Mouse (Mus musculus) bone marrow, adult 2 months (tissue): ENCODE measurements around the gene Podxl. TPM values are rescaled to one million over a fixed set of nuclear protein-coding genes. Genes with fewer than 3 reads are reported as not detected.

Source experiments
- H3K27ac ChIP-seq: fragments of 200-500 bp; 2 replicates; pipeline ENCODE4 v1.5.1; 2012; ENCODE audit warnings: low read depth, mild to moderate bottlenecking, control low read depth, inconsistent platforms, low read length; ENCODE audit not compliant: control insufficient read depth, poor library complexity, insufficient read depth
- H3K4me1 ChIP-seq: fragments of 200-500 bp; 2 replicates; pipeline ENCODE4 v1.6.1; 2011; ENCODE audit warnings: low read length; ENCODE audit not compliant: control insufficient read depth, insufficient read depth
- H3K4me3 ChIP-seq: fragments of 200-500 bp; replicated peaks from 2 replicates; pipeline ENCODE3; 2011; ENCODE audit warnings: mild to moderate bottlenecking, low read depth, low read length, control low read depth; ENCODE audit not compliant: control insufficient read depth
- CTCF ChIP-seq: fragments of 200-500 bp; IDR thresholded peaks from 2 replicates; pipeline ENCODE4 v1.5.1; 2011; ENCODE audit warnings: low read length, control low read depth; ENCODE audit not compliant: control insufficient read depth, insufficient read depth
- POLR2A ChIP-seq: fragments of 200-500 bp; IDR thresholded peaks from 2 replicates; pipeline ENCODE4 v1.6.1; 2011; ENCODE audit warnings: low read depth, mild to moderate bottlenecking, control low read depth, low read length, borderline replicate concordance; ENCODE audit not compliant: control insufficient read depth
- WGBS: fragments of 180-500 bp; shearing (Covaris S2); methylation state at CpG from one replicate; pipeline ENCODE4 v1.1.7; 2018; 5-methylcytosine and 5-hydroxymethylcytosine counted together
- polyA plus RNA-seq: library from polyadenylated mRNA; stranded (reverse); fragments of >200 nt; gene quantifications from 2 replicates; pipeline ENCODE4 v1.2.4, GENCODE M21; 2011; ENCODE audit warnings: low replicate concordance; ENCODE audit not compliant: missing spikeins, insufficient read depth, insufficient read length

Podxl gene
- polyA plus RNA-seq, 1 experiment, result 1.4 TPM

DNA sequence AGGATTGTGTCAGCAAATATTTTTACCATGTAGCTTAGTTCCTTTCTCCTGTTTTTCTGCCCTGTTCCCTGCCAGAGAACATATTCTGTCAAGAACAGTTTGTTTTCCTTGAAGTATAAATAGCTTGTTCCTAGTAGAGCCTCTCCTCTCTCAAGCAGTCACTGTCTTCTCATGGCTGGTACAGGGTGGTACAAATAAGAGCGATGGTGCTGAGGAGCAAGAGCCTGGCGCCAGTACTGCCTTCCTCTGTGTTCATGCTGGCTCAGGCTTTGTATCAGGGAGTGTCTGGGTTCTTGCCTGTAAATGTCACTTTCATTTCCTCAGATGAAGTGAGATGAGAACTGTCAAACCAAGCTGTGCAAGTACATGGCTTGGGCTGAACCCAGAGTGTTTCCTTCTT lies 61.2 kb downstream of the Podxl start:
- H3K4me3 ChIP-seq, result no peak overlapping the region
- TF ChIP-seq CTCF (no peak), POLR2A (no peak)
- H3K4me1 ChIP-seq, result no peaks in the 10 kb centered on the region
- WGBS, result 97% methylated on average over 2 of the region's 2 CpGs
- H3K27ac ChIP-seq, result no peak overlapping the region

DNA sequence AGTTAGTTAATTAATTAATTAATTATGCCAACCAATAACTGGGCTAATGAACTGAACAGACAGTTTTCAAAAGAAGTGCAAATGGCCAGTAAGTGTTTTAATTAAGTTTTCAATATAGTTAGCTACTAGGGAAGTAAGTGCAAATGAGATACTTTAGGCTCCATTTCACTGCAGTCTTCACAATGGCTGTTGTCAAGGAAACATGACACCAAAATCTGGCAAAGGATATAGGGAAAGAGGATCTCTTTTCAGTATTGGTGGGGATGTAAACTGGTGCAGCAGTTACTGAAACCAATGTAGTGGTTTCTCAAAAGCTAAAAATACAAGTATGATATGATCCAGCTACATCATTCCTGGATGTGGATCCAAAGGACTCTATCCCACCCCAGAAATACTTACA lies 63.1 kb downstream of the Podxl start:
- Histone ChIP-seq H3K4me1 (no peaks in the 10 kb centered on the region), H3K4me3 (no peak overlapping the region), H3K27ac (no peak overlapping the region)
- TF ChIP-seq CTCF (no peak), POLR2A (no peak)

DNA sequence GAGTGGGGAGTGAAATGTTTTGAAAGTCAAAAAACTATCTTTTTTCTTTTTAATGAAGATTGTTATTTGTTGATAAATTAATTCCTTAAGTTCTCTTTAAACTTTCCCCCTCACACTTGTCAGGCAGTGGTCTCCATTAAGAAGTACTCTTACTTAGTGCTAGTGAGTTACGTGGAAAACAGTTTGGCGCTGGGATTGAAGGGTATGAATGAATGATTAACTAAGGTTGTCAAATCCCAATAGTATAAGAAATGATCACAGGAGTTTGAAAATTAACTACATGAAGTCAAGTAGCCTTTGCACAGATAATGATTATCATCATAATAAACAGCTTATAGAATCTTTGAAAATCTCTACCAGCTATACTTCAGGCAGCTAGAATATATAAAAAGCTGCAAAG lies 63.5 kb downstream of the Podxl start:
- Histone ChIP-seq H3K27ac (no peak overlapping the region), H3K4me1 (no peaks in the 10 kb centered on the region), H3K4me3 (no peak overlapping the region)
- TF ChIP-seq CTCF (no peak), POLR2A (no peak)
- 92% methylated on average over 2 of the region's 2 CpGs for WGBS

DNA sequence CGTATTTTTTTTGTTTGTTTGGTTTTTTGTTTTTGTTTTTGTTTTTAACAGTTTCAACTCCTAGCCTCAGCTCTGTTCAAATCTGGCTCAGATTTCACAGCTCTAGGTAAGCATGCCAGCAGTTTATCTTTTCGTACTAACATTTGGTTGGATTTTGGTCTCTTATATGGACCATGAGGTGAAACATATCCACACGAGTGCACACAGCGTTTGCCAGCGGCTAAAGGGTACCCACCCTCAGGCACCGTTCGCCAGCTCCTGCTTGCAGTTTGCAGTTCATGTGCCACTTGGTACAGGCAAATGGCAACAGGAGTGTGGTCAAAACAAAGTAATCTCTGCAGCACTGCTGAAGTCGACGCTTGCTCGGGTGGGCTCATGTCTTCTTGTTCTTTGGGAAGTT lies 63.9 kb downstream of the Podxl start:
- H3K4me3 ChIP-seq, result no peak overlapping the region
- no peak overlapping the region for H3K27ac ChIP-seq
- TF ChIP-seq CTCF (no peak), POLR2A (no peak)
- no peaks in the 10 kb centered on the region for H3K4me1 ChIP-seq
- 94% methylated on average over 10 of the region's 10 CpGs for WGBS

DNA sequence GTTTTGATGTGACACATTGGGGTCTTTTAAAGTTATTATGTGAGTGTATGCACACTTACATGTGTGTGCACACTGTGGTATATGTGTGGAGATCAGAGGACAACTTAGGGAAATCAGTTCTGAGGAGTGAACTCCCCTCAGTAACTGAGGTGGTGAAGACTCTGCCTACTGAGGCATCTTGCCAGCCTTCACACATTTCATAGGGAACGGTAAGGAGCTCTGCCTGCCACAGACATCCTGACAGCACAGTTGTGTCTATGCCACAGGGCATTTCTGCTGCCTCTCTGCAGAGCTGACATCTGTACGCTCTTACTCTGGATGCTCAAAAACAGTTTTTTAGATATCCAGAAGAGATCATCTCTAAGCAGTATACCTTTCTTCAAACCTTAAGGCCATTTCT lies 67.6 kb downstream of the Podxl start:
- H3K4me3 ChIP-seq, result no peak overlapping the region
- TF ChIP-seq POLR2A (no peak), CTCF (no peak)
- 92% methylated on average over 2 of the region's 2 CpGs for WGBS
- H3K27ac ChIP-seq, result no peak overlapping the region
- no peaks in the 10 kb centered on the region for H3K4me1 ChIP-seq

DNA sequence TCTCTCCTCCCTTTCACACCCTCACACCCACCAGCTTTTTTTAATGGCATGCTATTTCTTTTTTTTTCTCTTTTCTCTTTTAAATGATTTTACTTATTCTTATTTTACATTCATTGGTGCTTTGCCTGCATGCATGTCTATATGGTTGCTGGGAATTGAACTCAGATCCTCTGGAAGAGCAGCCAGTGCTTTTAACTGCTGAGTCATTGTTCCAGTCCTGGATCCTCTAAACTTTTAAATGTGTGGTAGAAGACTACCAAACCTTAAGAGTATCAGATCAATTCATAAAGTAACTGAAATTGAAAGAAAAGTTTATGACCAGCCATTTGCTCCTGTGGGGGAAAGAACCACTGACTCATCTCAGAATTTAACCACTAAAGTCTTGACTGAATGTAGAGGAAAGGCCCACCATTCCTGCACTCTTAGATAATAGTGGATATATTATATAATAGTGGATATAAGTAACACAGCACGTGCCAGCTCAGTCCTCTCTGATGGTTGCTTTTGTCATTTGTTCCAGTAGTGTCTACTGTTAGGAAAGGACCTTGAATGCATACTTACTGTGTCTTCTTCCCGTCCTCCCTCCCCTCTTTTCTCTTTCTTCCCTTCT lies 68.6 kb downstream of the Podxl start:
- H3K4me1 ChIP-seq, result no peaks in the 10 kb centered on the region
- no peak for TF ChIP-seq POLR2A
- TF ChIP-seq CTCF, result no peak
- 69% methylated on average over 2 of the region's 2 CpGs for WGBS
- H3K4me3 ChIP-seq, result no peak overlapping the region
- no peak overlapping the region for H3K27ac ChIP-seq

DNA sequence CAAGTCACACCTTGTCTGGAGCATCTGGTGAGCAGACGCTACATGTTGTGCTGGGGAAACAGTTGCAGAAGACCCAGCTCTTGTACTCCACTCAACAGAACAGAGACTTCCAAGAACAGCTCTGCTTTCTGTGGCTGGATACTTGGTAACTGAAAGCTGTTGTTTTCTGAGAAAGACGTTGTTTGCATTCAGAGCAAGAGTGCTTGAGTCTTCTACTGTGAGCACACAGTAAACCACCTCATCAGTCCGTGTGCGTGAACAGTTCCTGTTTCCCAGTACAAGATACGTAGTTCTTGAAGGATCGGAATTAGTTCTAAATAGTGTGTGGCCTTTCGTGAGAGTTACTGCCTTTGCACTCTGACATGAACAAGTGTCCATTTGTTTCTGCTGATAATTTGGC lies 73.8 kb downstream of the Podxl start:
- Histone ChIP-seq H3K4me3 (no peak overlapping the region), H3K27ac (no peak overlapping the region), H3K4me1 (no peaks in the 10 kb centered on the region)
- WGBS, result 93% methylated on average over 7 of the region's 7 CpGs
- TF ChIP-seq CTCF (no peak), POLR2A (no peak)

DNA sequence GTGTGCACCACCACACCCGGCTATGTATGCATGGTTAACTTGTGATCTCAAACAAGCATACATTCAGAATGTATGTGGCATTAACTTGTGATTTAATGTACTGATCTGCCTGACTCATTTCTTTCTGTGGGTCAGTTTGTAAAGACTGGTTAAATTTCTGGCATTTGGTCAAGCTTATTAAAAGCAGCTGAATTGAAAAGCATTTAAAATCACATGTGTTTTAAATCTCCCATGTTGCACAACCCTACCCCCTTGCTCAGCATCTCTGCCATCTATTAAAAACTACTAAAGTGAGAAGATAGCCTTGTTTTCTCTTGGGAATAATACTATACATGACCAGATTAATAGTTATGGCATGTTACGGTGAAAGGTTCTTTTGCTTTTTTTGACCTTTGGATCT lies 77.2 kb downstream of the Podxl start:
- no peak overlapping the region for H3K4me3 ChIP-seq
- TF ChIP-seq CTCF, result no peak
- no peak for TF ChIP-seq POLR2A
- no peaks in the 10 kb centered on the region for H3K4me1 ChIP-seq
- H3K27ac ChIP-seq, result no peak overlapping the region
- WGBS, result 94% methylated on average over 2 of the region's 2 CpGs

DNA sequence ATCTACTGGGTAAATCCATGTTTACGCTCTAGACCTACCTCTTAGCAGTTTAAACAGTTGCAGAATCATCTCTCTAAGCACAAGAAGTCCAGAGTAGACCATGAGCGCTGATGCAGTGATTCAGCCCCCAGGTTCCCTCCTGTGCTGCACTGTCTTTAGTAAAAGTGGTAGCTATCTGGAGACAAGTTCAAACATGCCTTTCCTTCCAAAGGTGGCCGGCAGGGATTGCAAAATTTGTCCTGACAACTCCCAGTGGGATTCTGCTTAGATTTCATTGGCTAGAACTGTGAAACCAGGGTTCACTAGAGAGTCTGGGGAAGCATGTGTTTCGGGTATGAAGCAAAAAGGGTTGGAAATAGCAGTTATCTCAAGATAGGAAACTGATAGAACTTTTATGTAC lies 83.8 kb downstream of the Podxl start:
- Histone ChIP-seq H3K27ac (no peak overlapping the region), H3K4me1 (no peaks in the 10 kb centered on the region), H3K4me3 (no peak overlapping the region)
- WGBS, result 90% methylated on average over 4 of the region's 4 CpGs
- TF ChIP-seq CTCF (no peak), POLR2A (no peak)
